Mouse (Mus musculus) MEL (cell line): ENCODE results near the gene Gm49336. TPM values are rescaled to one million over a fixed set of nuclear protein-coding genes. Genes with fewer than 3 reads are reported as not detected.

ENCODE experiments used
- DNase-seq: peaks from one replicate; pipeline ENCODE4 v3.0.0; 2011; ENCODE audit warnings: low read depth, low spot score
- H3K27ac ChIP-seq: 2 replicates; pipeline ENCODE4 v1.5.1; 2012; ENCODE audit warnings: low read depth, mild to moderate bottlenecking, control low read depth, low read length, moderate library complexity; ENCODE audit not compliant: control insufficient read depth
- H3K27me3 ChIP-seq, 2 experiments: fragments of 150-350 bp in 1 of 2; sonication (generic) in 1 of 2; 2 replicates each; pipeline ENCODE4 v1.6.1; 2012; ENCODE audit warnings: low read length in 2 of 2, mild to moderate bottlenecking in 2 of 2, improper control_type of control experiment in 1 of 2, moderate library complexity in 1 of 2; ENCODE audit not compliant: insufficient read depth in 2 of 2, control insufficient read depth in 1 of 2
- H3K36me3 ChIP-seq, 2 experiments: 2 replicates each; pipeline ENCODE4 v1.6.1; 2012 to 2014; ENCODE audit warnings: low read length in 2 of 2, improper control_type of control experiment in 1 of 2, inconsistent platforms in 1 of 2, mild to moderate bottlenecking in 1 of 2; ENCODE audit not compliant: insufficient read depth in 2 of 2, control insufficient read depth in 1 of 2
- H3K4me1 ChIP-seq, 2 experiments: fragments of 150-350 bp in 1 of 2; sonication (generic) in 1 of 2; 2 replicates each; pipeline ENCODE4 v1.6.1; 2012; ENCODE audit warnings: low read length in 2 of 2, improper control_type of control experiment in 1 of 2, mild to moderate bottlenecking in 1 of 2; ENCODE audit not compliant: insufficient read depth in 2 of 2, control insufficient read depth in 1 of 2
- H3K4me3 ChIP-seq, 2 experiments: fragments of 150-350 bp in 1 of 2; sonication (generic) in 1 of 2; 2 replicates each; pipeline ENCODE4 v1.5.1; 2012; ENCODE audit warnings: low read depth in 2 of 2, low read length in 2 of 2, mild to moderate bottlenecking in 2 of 2, moderate library complexity in 2 of 2, control low read depth in 1 of 2, improper control_type of control experiment in 1 of 2; ENCODE audit not compliant: control insufficient read depth in 1 of 2, insufficient read depth in 1 of 2
- H3K79me2 ChIP-seq: 2 replicates; pipeline ENCODE4 v1.6.1; 2012; ENCODE audit warnings: mild to moderate bottlenecking, low read length, moderate library complexity; ENCODE audit not compliant: control insufficient read depth, poor library complexity, insufficient read depth
- H3K9ac ChIP-seq: 2 replicates; pipeline ENCODE4 v1.6.1; 2012; ENCODE audit warnings: low read depth, mild to moderate bottlenecking, control low read depth, low read length, moderate library complexity; ENCODE audit not compliant: control insufficient read depth, poor library complexity, severe bottlenecking
- H3K9me3 ChIP-seq: fragments of 150-350 bp; sonication (generic); replicated peaks from 2 replicates; pipeline ENCODE4 v1.6.1; 2012; ENCODE audit warnings: mild to moderate bottlenecking, low read length, improper control_type of control experiment, moderate library complexity; ENCODE audit not compliant: insufficient read depth
- BHLHE40 ChIP-seq: IDR thresholded peaks from 2 replicates; pipeline ENCODE4 v1.6.1; 2012; ENCODE audit warnings: low read depth, mild to moderate bottlenecking, inconsistent platforms, low read length, improper control_type of control experiment, borderline replicate concordance
- CHD1 ChIP-seq: IDR thresholded peaks from 2 replicates; pipeline ENCODE4 v1.6.1; 2012; ENCODE audit warnings: low read depth, mild to moderate bottlenecking, inconsistent platforms, low read length, improper control_type of control experiment
- ELF1 ChIP-seq: IDR thresholded peaks from 2 replicates; pipeline ENCODE4 v1.6.1; 2014; ENCODE audit warnings: low read depth, mild to moderate bottlenecking, inconsistent platforms, low read length, improper control_type of control experiment, moderate library complexity
- ETS1 ChIP-seq: IDR thresholded peaks from 2 replicates; pipeline ENCODE4 v1.6.1; 2012; ENCODE audit warnings: low read depth, mild to moderate bottlenecking, inconsistent platforms, low read length, improper control_type of control experiment, moderate library complexity
- GATA1 ChIP-seq: IDR thresholded peaks from 2 replicates; pipeline ENCODE4 v1.6.1; 2011; ENCODE audit warnings: low read depth, low read length, improper control_type of control experiment
- HCFC1 ChIP-seq: IDR thresholded peaks from 2 replicates; pipeline ENCODE4 v1.6.1; 2012; ENCODE audit warnings: low read depth, mild to moderate bottlenecking, inconsistent platforms, low read length, improper control_type of control experiment, moderate library complexity
- JUND ChIP-seq: IDR thresholded peaks from 2 replicates; pipeline ENCODE4 v1.6.1; 2011; ENCODE audit warnings: low read depth, mild to moderate bottlenecking, improper control_type of control experiment, low read length
- KAT2A ChIP-seq: conservative IDR thresholded peaks from 2 replicates; pipeline ENCODE4 v1.6.1; 2012; ENCODE audit warnings: low read depth, low read length, improper control_type of control experiment, inconsistent platforms
- MAX ChIP-seq: IDR thresholded peaks from 2 replicates; pipeline ENCODE4 v1.6.1; 2011; ENCODE audit warnings: low read length, improper control_type of control experiment
- MAZ ChIP-seq: IDR thresholded peaks from 2 replicates; pipeline ENCODE4 v1.6.1; 2012; ENCODE audit warnings: low read depth, mild to moderate bottlenecking, inconsistent platforms, low read length, improper control_type of control experiment
- MXI1 ChIP-seq: IDR thresholded peaks from 2 replicates; pipeline ENCODE4 v1.6.1; 2011; ENCODE audit warnings: mild to moderate bottlenecking, low read depth, low read length, improper control_type of control experiment
- MYB ChIP-seq: IDR thresholded peaks from 2 replicates; pipeline ENCODE4 v1.6.1; 2011; ENCODE audit warnings: mild to moderate bottlenecking, low read depth, low read length, improper control_type of control experiment
- MYC ChIP-seq: IDR thresholded peaks from 2 replicates; pipeline ENCODE4 v1.6.1; 2011; ENCODE audit warnings: low read depth, mild to moderate bottlenecking, low read length, improper control_type of control experiment, moderate library complexity
- NELFE ChIP-seq: IDR thresholded peaks from 2 replicates; pipeline ENCODE4 v1.6.1; 2011; ENCODE audit warnings: low read depth, low read length, improper control_type of control experiment
- POLR2A ChIP-seq, 2 experiments: IDR thresholded peaks; 2 replicates each; pipeline ENCODE4 v1.6.1; 2011 to 2012; ENCODE audit warnings: low read length in 2 of 2, mild to moderate bottlenecking in 2 of 2, control low read depth in 1 of 2, improper control_type of control experiment in 1 of 2, low read depth in 1 of 2, moderate library complexity in 1 of 2; ENCODE audit not compliant: control insufficient read depth in 1 of 2, insufficient read depth in 1 of 2, poor library complexity in 1 of 2
- POLR2AphosphoS2 ChIP-seq: IDR thresholded peaks from 2 replicates; pipeline ENCODE4 v1.6.1; 2011; ENCODE audit warnings: low read length, improper control_type of control experiment
- RCOR1 ChIP-seq: IDR thresholded peaks from 2 replicates; pipeline ENCODE4 v1.6.1; 2012; ENCODE audit warnings: low read depth, mild to moderate bottlenecking, inconsistent platforms, low read length, improper control_type of control experiment
- SIN3A ChIP-seq: IDR thresholded peaks from 2 replicates; pipeline ENCODE4 v1.6.1; 2012; ENCODE audit warnings: low read length, improper control_type of control experiment, inconsistent platforms
- TAL1 ChIP-seq: IDR thresholded peaks from 2 replicates; pipeline ENCODE4 v1.6.1; 2012; ENCODE audit warnings: mild to moderate bottlenecking, inconsistent platforms, low read length, moderate library complexity, mixed read lengths
- TBP ChIP-seq: IDR thresholded peaks from 2 replicates; pipeline ENCODE4 v1.8.0; 2011; ENCODE audit warnings: low read depth, low read length, improper control_type of control experiment
- ZC3H11A ChIP-seq: IDR thresholded peaks from 2 replicates; pipeline ENCODE4 v1.6.1; 2012; ENCODE audit warnings: low read depth, mild to moderate bottlenecking, inconsistent platforms, low read length, improper control_type of control experiment
- ZMIZ1 ChIP-seq: IDR thresholded peaks from 2 replicates; pipeline ENCODE4 v1.6.1; 2012; ENCODE audit warnings: low read depth, mild to moderate bottlenecking, inconsistent platforms, low read length, improper control_type of control experiment, moderate library complexity
- polyA plus RNA-seq, 2 experiments: library from polyadenylated mRNA; stranded (reverse) in 1 of 2; unstranded in 1 of 2; fragments of >175 nt in 1 of 2; fragments of >200 nt in 1 of 2; gene quantifications; 2 replicates each; pipeline versions ENCODE4 v1.2.1 to v1.2.4; 2012; ENCODE audit warnings: low replicate concordance in 2 of 2, low read depth in 1 of 2; ENCODE audit not compliant: insufficient read length in 2 of 2, insufficient read depth in 1 of 2, missing spikeins in 1 of 2
- total RNA-seq: library from RNA; depleted of rRNA; stranded (reverse); fragments of 300-350 nt; gene quantifications from 2 replicates; pipeline ENCODE4 v1.2.3, GENCODE M21; 2012

Gene Gm49336
- total and polyA plus RNA-seq, 3 experiments, result 37.1 to 87.9 (median 59.9) TPM

DNA sequence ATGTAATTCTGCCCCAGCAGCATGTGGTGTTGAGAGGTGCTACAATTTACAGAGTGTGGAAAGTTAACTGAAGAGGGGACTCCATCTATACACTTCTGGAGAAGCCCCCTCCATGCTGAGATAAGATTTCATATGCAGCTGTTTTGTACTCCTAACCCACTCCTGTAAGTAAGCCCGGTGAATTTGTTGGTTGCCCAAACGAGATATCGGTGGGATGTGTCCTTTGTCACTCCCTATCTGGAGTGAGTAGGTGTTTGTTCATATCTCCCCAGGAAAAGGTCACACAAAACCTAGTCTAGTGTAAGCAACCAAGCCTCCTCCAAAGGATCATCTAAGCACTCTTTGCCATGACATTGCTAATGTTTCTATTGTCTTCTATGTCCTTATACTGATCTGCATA lies 2.2 kb upstream of the Gm49336 start (continued):
- no peak for TF ChIP-seq POLR2AphosphoS2
- TF ChIP-seq SIN3A, result peak; percentile 68

- H3K27me3 ChIP-seq, result no peaks in the 10 kb centered on the region
- TF ChIP-seq MYB (no peak), ETS1 (peak; percentile 72), RCOR1 (peak; percentile 23; the same call in 1 of the 2 replicates), TBP (no peak), TAL1 (no peak), MAX (peak; percentile 14; the same call in 1 of the 2 replicates), ELF1 (no peak), MXI1 (no peak; the same call in 1 of the 2 replicates), ZC3H11A (no peak), MAZ (no peak), HCFC1 (no peak), POLR2A (IDR thresholded peaks at IDR 0.05; ENCODE audit: control insufficient read depth in 1 of 2, insufficient read depth in 1 of 2, low read depth in 1 of 2, low read length in 2 of 2, poor library complexity in 1 of 2) (no peak), CHD1 (peak; percentile 24; the same call in 1 of the 2 replicates)
- TF ChIP-seq, all 39 proteins: peak for 4
- Histone ChIP-seq H3K36me3 (peaks cover 0 to 47% of the 10 kb centered on the region in 2 experiments; a peak in 2 of 4 replicates), H3K4me1 (peaks cover 29 to 44% of the 10 kb centered on the region in 2 experiments), H3K27ac (peak overlapping the region; percentile 84), H3K9ac (peak overlapping the region; percentile 82), H3K4me3 (peak overlapping the region; percentile 77 to 96), H3K9me3 (no peaks in the 10 kb centered on the region), H3K79me2 (peaks cover 44% of the 10 kb centered on the region)
- peak; percentile 52 for DNase-seq
Observed at GRCm38 (mm10) chr14:60252004-60253000, 995 bp upstream of the Gm49336 start.

- Histone ChIP-seq H3K27me3 (no peaks in the 10 kb centered on the region), H3K9me3 (no peaks in the 10 kb centered on the region), H3K9ac (peak overlapping the region; percentile 100), H3K27ac (peak overlapping the region; percentile 80), H3K79me2 (peaks cover 47% of the 10 kb centered on the region), H3K4me1 (peaks cover 24 to 32% of the 10 kb centered on the region in 2 experiments), H3K4me3 (peak overlapping the region; percentile 83 to 100), H3K36me3 (peaks cover 7 to 43% of the 10 kb centered on the region in 2 experiments)
- TF ChIP-seq POLR2AphosphoS2, result no peak
- TF ChIP-seq BHLHE40, result no peak
- TF ChIP-seq GATA1, result no peak
- peak; percentile 8; the same call in 1 of the 2 replicates for TF ChIP-seq MAX
- no peak for TF ChIP-seq ZC3H11A
- TF ChIP-seq MYC, result peak; percentile 9; the same call in 1 of the 2 replicates
- TF ChIP-seq KAT2A, result no peak
- no peak for TF ChIP-seq TAL1
- 0 out of 4 replicates have a peak, but pooled peaks of 1 of the 2 experiments have one; percentile 1 for TF ChIP-seq POLR2A (IDR thresholded peaks at IDR 0.05; ENCODE audit: control insufficient read depth in 1 of 2, insufficient read depth in 1 of 2, low read depth in 1 of 2, low read length in 2 of 2, poor library complexity in 1 of 2)
- no peak for TF ChIP-seq NELFE
- no peak for TF ChIP-seq JUND
- no peak for TF ChIP-seq ZMIZ1
- peak; percentile 68 for DNase-seq
Observed at GRCm38 (mm10) chr14:60250879-60251278, 428 bp downstream of the Gm49336 start.
